Mouse (Mus musculus): Measurements from ENCODE around the gene Gnmt.

- no peak for TF ChIP-seq MAX (IDR thresholded peaks at IDR 0.05; ENCODE audit: low read depth)
- no peak for TF ChIP-seq TCF3 (IDR thresholded peaks at IDR 0.05; ENCODE audit: insufficient read length, low read depth)
- no peak for TF ChIP-seq POLR2A (IDR thresholded peaks at IDR 0.05; ENCODE audit: insufficient read length, low read depth)
- no peak for TF ChIP-seq E2F4 (IDR thresholded peaks at IDR 0.05; ENCODE audit: insufficient read depth)
- no peak for TF ChIP-seq CEBPB (IDR thresholded peaks at IDR 0.05; ENCODE audit: insufficient read depth, poor library complexity, severe bottlenecking)
- TF ChIP-seq USF1 (IDR thresholded peaks at IDR 0.05; ENCODE audit: low read depth), result no peak
Measured at GRCm38 (mm10) chr17:46691390-46691789, 37.6 kb downstream of the Gnmt start.

All from myocyte (in vitro differentiated cells).